Mouse (Mus musculus): ENCODE data around the gene Cmtm5.

Gene Cmtm5

GRCm38 (mm10) chr14:54935904-54936830 lies at the start of gene Cmtm5:
Gene Cmtm5, plus strand, starts transcription at chr14:54936261.
- in situ Hi-C loops (cut with MboI, MseI), result loop anchor here (5.0 kb wide), 1 partner anchor 89 kb away; no protein-coding TSS in a partner anchor

GRCm38 (mm10) chr14:54892200-54892599 lies 43.9 kb upstream of the Cmtm5 start, which contains the start of gene Pabpn1:
Gene Pabpn1, plus strand, starts transcription at chr14:54892500.
- in situ Hi-C loops (cut with MboI, MseI), result no loop called here

GRCm38 (mm10) chr14:54893651-54894181 lies 42.3 kb upstream of the Cmtm5 start:
- in situ Hi-C loops (cut with MboI, MseI), result no loop called here

GRCm38 (mm10) chr14:54894296-54895151 lies 41.5 kb upstream of the Cmtm5 start:
- in situ Hi-C loops (cut with MboI, MseI), result no loop called here

- in situ Hi-C loops (cut with MboI, MseI), result no loop called here
These were observed 38.6 kb upstream of the Cmtm5 start for GRCm38 (mm10) chr14:54897445-54897844.

- in situ Hi-C loops (cut with MboI, MseI), result no loop called here
These were observed 35.7 kb upstream of the Cmtm5 start for GRCm38 (mm10) chr14:54900383-54900782.

GRCm38 (mm10) chr14:54903641-54904040 lies 32.4 kb upstream of the Cmtm5 start:
- in situ Hi-C loops (cut with MboI, MseI), result no loop called here

GRCm38 (mm10) chr14:54908682-54909081 lies 27.4 kb upstream of the Cmtm5 start:
- in situ Hi-C loops (cut with MboI, MseI), result no loop called here

- in situ Hi-C loops (cut with MboI, MseI), result no loop called here
These were observed 23.8 kb upstream of the Cmtm5 start for GRCm38 (mm10) chr14:54912109-54912850.

- in situ Hi-C loops (cut with MboI, MseI), result no loop called here
These were observed 23.2 kb upstream of the Cmtm5 start, which contains the start of gene Slc22a17 for GRCm38 (mm10) chr14:54912886-54913285. Gene Slc22a17, minus strand, starts transcription at chr14:54913132.

- in situ Hi-C loops (cut with MboI, MseI), result no loop called here
These were observed 22.7 kb upstream of the Cmtm5 start for GRCm38 (mm10) chr14:54913343-54913742.

- in situ Hi-C loops (cut with MboI, MseI), result loop anchor here (5.0 kb wide), 1 partner anchor 82 kb away; no protein-coding TSS in a partner anchor
These were observed 15.9 kb upstream of the Cmtm5 start for GRCm38 (mm10) chr14:54920076-54920685.

GRCm38 (mm10) chr14:54924641-54925348 lies 11.3 kb upstream of the Cmtm5 start:
- in situ Hi-C loops (cut with MboI, MseI), result loop anchor here (5.0 kb wide), 1 partner anchor 78 kb away; no protein-coding TSS in a partner anchor

- in situ Hi-C loops (cut with MboI, MseI), result no loop called here
These were observed 10.4 kb upstream of the Cmtm5 start, which contains the start of gene Efs for GRCm38 (mm10) chr14:54925349-54926342. Gene Efs, minus strand, starts transcription at chr14:54926126.

GRCm38 (mm10) chr14:54926401-54927158 lies 9.5 kb upstream of the Cmtm5 start:
- in situ Hi-C loops (cut with MboI, MseI), result no loop called here

GRCm38 (mm10) chr14:54927296-54927695 lies 8.8 kb upstream of the Cmtm5 start:
- in situ Hi-C loops (cut with MboI, MseI), result no loop called here

- in situ Hi-C loops (cut with MboI, MseI), result no loop called here
These were observed 6.3 kb upstream of the Cmtm5 start for GRCm38 (mm10) chr14:54929801-54930200.

GRCm38 (mm10) chr14:54930431-54930830 lies 5.6 kb upstream of the Cmtm5 start:
- in situ Hi-C loops (cut with MboI, MseI), result no loop called here
